Mouse (Mus musculus) CH12.LX (cell line): ENCODE measurements around the gene Rab10. TPM values are rescaled to one million over a fixed set of nuclear protein-coding genes. Genes with fewer than 3 reads are reported as not detected.

Source experiments
- DNase-seq: peaks from one replicate; pipeline ENCODE4 v3.0.0-alpha.2; 2013; ENCODE audit errors: extremely low read depth
- H3K27ac ChIP-seq: 2 replicates; pipeline ENCODE4 v1.5.1; 2012; ENCODE audit warnings: low read depth, mild to moderate bottlenecking, control low read depth, moderate library complexity; ENCODE audit not compliant: insufficient read depth
- H3K27me3 ChIP-seq: replicated peaks from 2 replicates; pipeline ENCODE3; 2012; ENCODE audit warnings: inconsistent platforms
- H3K36me3 ChIP-seq, 2 experiments: replicated peaks in 1 of 2; 2 replicates each; pipeline versions ENCODE3 to v1.6.1; 2012; ENCODE audit warnings: inconsistent platforms in 1 of 2, low read length in 1 of 2, mild to moderate bottlenecking in 1 of 2, mixed read lengths in 1 of 2, moderate library complexity in 1 of 2; ENCODE audit not compliant: control insufficient read depth in 1 of 2, insufficient read depth in 1 of 2
- H3K4me1 ChIP-seq, 2 experiments: 2 replicates each; pipeline ENCODE4 v1.6.1; 2012; ENCODE audit warnings: inconsistent platforms in 1 of 2, moderate library complexity in 1 of 2; ENCODE audit not compliant: insufficient read depth in 2 of 2, control insufficient read depth in 1 of 2
- H3K4me2 ChIP-seq: 2 replicates; pipeline ENCODE4 v1.6.1; 2012; ENCODE audit warnings: low read depth, mild to moderate bottlenecking, control low read depth; ENCODE audit not compliant: poor library complexity, insufficient read depth, severe bottlenecking
- H3K4me3 ChIP-seq, 3 experiments: fragments of 150-350 bp in 1 of 3; sonication (generic) in 1 of 3; replicated peaks in 1 of 3; 2 replicates each; pipeline versions ENCODE3 to v1.5.1; 2011 to 2012; ENCODE audit warnings: low read depth in 2 of 3, low read length in 2 of 3, mild to moderate bottlenecking in 2 of 3, moderate library complexity in 2 of 3, control low read depth in 1 of 3, improper control_type of control experiment in 1 of 3, inconsistent platforms in 1 of 3, mixed read lengths in 1 of 3; ENCODE audit not compliant: poor library complexity in 1 of 3
- H3K79me2 ChIP-seq: replicated peaks from 2 replicates; pipeline ENCODE4 v1.6.1; 2012; ENCODE audit warnings: mild to moderate bottlenecking, moderate library complexity; ENCODE audit not compliant: control insufficient read depth, poor library complexity, insufficient read depth, severe bottlenecking; ENCODE audit errors: extremely low read depth
- H3K9ac ChIP-seq: 2 replicates; pipeline ENCODE4 v1.6.1; 2012; ENCODE audit warnings: low read depth, mild to moderate bottlenecking, control low read depth, moderate library complexity; ENCODE audit not compliant: insufficient read depth
- H3K9me3 ChIP-seq: replicated peaks from 2 replicates; pipeline ENCODE3; 2012; ENCODE audit warnings: low read length, inconsistent platforms, mixed read lengths
- CHD1 ChIP-seq: IDR thresholded peaks from 2 replicates; pipeline ENCODE4 v1.6.1; 2012; ENCODE audit warnings: low read depth, low read length, improper control_type of control experiment, inconsistent platforms
- EP300 ChIP-seq: IDR thresholded peaks from 2 replicates; pipeline ENCODE4 v1.6.1; 2011; ENCODE audit warnings: low read length, improper control_type of control experiment
- GABPA ChIP-seq: IDR thresholded peaks from 2 replicates; pipeline ENCODE4 v1.6.1; 2012; ENCODE audit warnings: low read depth, low read length, improper control_type of control experiment, inconsistent platforms; ENCODE audit not compliant: insufficient replicate concordance
- HCFC1 ChIP-seq: IDR thresholded peaks from 2 replicates; pipeline ENCODE4 v1.6.1; 2012; ENCODE audit warnings: low read depth, mild to moderate bottlenecking, inconsistent platforms, low read length, improper control_type of control experiment
- JUND ChIP-seq: conservative IDR thresholded peaks from 2 replicates; pipeline ENCODE4 v1.6.1; 2011; ENCODE audit warnings: low read depth, low read length, improper control_type of control experiment
- MAFK ChIP-seq: IDR thresholded peaks from 2 replicates; pipeline ENCODE4 v1.6.1; 2011; ENCODE audit warnings: low read length, improper control_type of control experiment; ENCODE audit not compliant: insufficient replicate concordance
- MAX ChIP-seq: IDR thresholded peaks from 2 replicates; pipeline ENCODE4 v1.6.1; 2011; ENCODE audit warnings: low read length, improper control_type of control experiment
- MXI1 ChIP-seq: IDR thresholded peaks from 2 replicates; pipeline ENCODE4 v1.6.1; 2011; ENCODE audit warnings: mild to moderate bottlenecking, low read depth, low read length, improper control_type of control experiment
- MYC ChIP-seq: IDR thresholded peaks from 2 replicates; pipeline ENCODE4 v1.6.1; 2011; ENCODE audit warnings: low read depth, mild to moderate bottlenecking, improper control_type of control experiment, low read length
- NELFE ChIP-seq: IDR thresholded peaks from 2 replicates; pipeline ENCODE4 v1.6.1; 2011; ENCODE audit warnings: low read depth, low read length, improper control_type of control experiment
- PAX5 ChIP-seq: IDR thresholded peaks from 2 replicates; pipeline ENCODE4 v1.6.1; 2012; ENCODE audit warnings: low read length, inconsistent platforms, mixed read lengths
- POLR2A ChIP-seq: IDR thresholded peaks from 2 replicates; pipeline ENCODE4 v1.6.1; 2011; ENCODE audit warnings: low read depth, mild to moderate bottlenecking, improper control_type of control experiment, low read length
- RAD21 ChIP-seq: IDR thresholded peaks from 2 replicates; pipeline ENCODE4 v1.6.1; 2011; ENCODE audit warnings: low read depth, mild to moderate bottlenecking, low read length, improper control_type of control experiment, moderate library complexity
- SIN3A ChIP-seq: IDR thresholded peaks from 2 replicates; pipeline ENCODE4 v1.6.1; 2012; ENCODE audit warnings: low read length, improper control_type of control experiment, inconsistent platforms
- TBP ChIP-seq: conservative IDR thresholded peaks from 2 replicates; pipeline ENCODE4 v1.6.1; 2011; ENCODE audit warnings: low read depth, low read length, improper control_type of control experiment
- UBTF ChIP-seq: IDR thresholded peaks from 2 replicates; pipeline ENCODE4 v1.6.1; 2012; ENCODE audit warnings: low read depth, mild to moderate bottlenecking, inconsistent platforms, low read length, improper control_type of control experiment, moderate library complexity
- USF1 ChIP-seq: IDR thresholded peaks from 2 replicates; pipeline ENCODE4 v1.6.1; 2014; ENCODE audit warnings: low read depth, mild to moderate bottlenecking, inconsistent platforms, low read length, improper control_type of control experiment
- USF2 ChIP-seq: conservative IDR thresholded peaks from 2 replicates; pipeline ENCODE4 v1.6.1; 2011; ENCODE audit warnings: low read depth, low read length, improper control_type of control experiment
- ZMIZ1 ChIP-seq: IDR thresholded peaks from 2 replicates; pipeline ENCODE4 v1.6.1; 2012; ENCODE audit warnings: low read depth, mild to moderate bottlenecking, inconsistent platforms, low read length, improper control_type of control experiment
- ZNF384 ChIP-seq: IDR thresholded peaks from 2 replicates; pipeline ENCODE4 v1.6.1; 2012; ENCODE audit warnings: low read depth, low read length, improper control_type of control experiment, inconsistent platforms
- dilution Hi-C: fragments of 300-500 bp; cut with MboI; formaldehyde crosslinking; loops from 2 replicates; pipeline ENCODE4 v1.14.3; 2020; ENCODE audit warnings: low sequenced_read_pairs; ENCODE audit not compliant: extremely low pct_unique_long_range_greater_than_20kb, extremely low pct_ligation_motif_present
- in situ Hi-C: fragments of 300-500 bp; cut with MboI; formaldehyde crosslinking; loops from 3 replicates; pipeline ENCODE4 v1.14.3; 2019; ENCODE audit warnings: low sequenced_read_pairs, low pct_ligation_motif_present, low pct_unique_long_range_greater_than_20kb, mixed read lengths
- polyA plus RNA-seq: library from polyadenylated mRNA; unstranded; fragments of >175 nt; gene quantifications from 2 replicates; pipeline ENCODE4 v1.2.1, GENCODE M21; 2012; ENCODE audit warnings: low read depth; ENCODE audit not compliant: insufficient read length
- total RNA-seq, 2 experiments: library from RNA; depleted of rRNA; stranded (reverse); fragments of 300-350 nt in 1 of 2; fragments of >200 nt in 1 of 2; gene quantifications; 2 replicates each; pipeline ENCODE4 v1.2.3; 2012 to 2014

The Rab10 gene
- total and polyA plus RNA-seq, 3 experiments, result 60.1 to 111 (median 91.8) TPM

GRCm38 (mm10) chr12:3308541-3309241, 1.1 kb downstream of the Rab10 start:
- TF ChIP-seq MAX (no peak), MXI1 (0 out of 2 replicates have a peak, but pooled peaks have one; percentile 39), USF2 (no peak), ZMIZ1 (no peak), MYC (no peak), PAX5 (no peak), POLR2A (no peak), CHD1 (peak; percentile 9; the same call in 1 of the 2 replicates), SIN3A (peak; percentile 12; the same call in 1 of the 2 replicates), JUND (no peak), NELFE (no peak), MAFK (0 out of 2 replicates have a peak, but pooled peaks have one; percentile 5)
- Histone ChIP-seq H3K4me1 (peaks cover 0 to 31% of the 10 kb centered on the region in 2 experiments; a peak in 3 of 4 replicates), H3K9me3 (no peaks in the 10 kb centered on the region), H3K27me3 (no peaks in the 10 kb centered on the region), H3K4me3 (peak overlapping the region; percentile 79 to 85 (median 84)), H3K9ac (peak overlapping the region; percentile 71), H3K27ac (peak overlapping the region; percentile 87; the same call in 1 of the 2 replicates), H3K36me3 (peaks cover 0 to 12% of the 10 kb centered on the region in 2 experiments), H3K4me2 (peak overlapping the region; percentile 55; the same call in 1 of the 2 replicates), H3K79me2 (peaks cover 52% of the 10 kb centered on the region)
- in situ Hi-C loops (loop anchor here (5.0 kb wide), 1 partner anchor 71 kb away; no protein-coding TSS in a partner anchor), dilution Hi-C loops (no loop called here)
- DNase-seq, result no peak

GRCm38 (mm10) chr12:3307587-3307986, 2.2 kb downstream of the Rab10 start:
- H3K4me3 ChIP-seq, result peak overlapping the region; percentile 70 to 85 (median 84)
- dilution Hi-C loops, result no loop called here
- no peaks in the 10 kb centered on the region for H3K9me3 ChIP-seq
- DNase-seq, result no peak
- H3K9ac ChIP-seq, result peak overlapping the region; percentile 71
- TF ChIP-seq CHD1 (no peak), GABPA (no peak), RAD21 (no peak), USF1 (no peak), MYC (no peak), NELFE (no peak), ZNF384 (peak; percentile 52; the same call in 1 of the 2 replicates), MAX (no peak), HCFC1 (no peak), MXI1 (peak; percentile 58; the same call in 1 of the 2 replicates), ZMIZ1 (no peak), EP300 (0 out of 2 replicates have a peak, but pooled peaks have one; percentile 11), POLR2A (no peak), JUND (no peak), UBTF (no peak), SIN3A (peak; percentile 56; the same call in 1 of the 2 replicates), TBP (no peak)
- H3K36me3 ChIP-seq, result peaks cover 0 to 20% of the 10 kb centered on the region in 2 experiments
- peaks cover 63% of the 10 kb centered on the region for H3K79me2 ChIP-seq
- H3K4me2 ChIP-seq, result peak overlapping the region; percentile 82
- H3K27ac ChIP-seq, result no peak overlapping the region
- H3K27me3 ChIP-seq, result no peaks in the 10 kb centered on the region
- in situ Hi-C loops, result loop anchor here (5.0 kb wide), 1 partner anchor 70 kb away; no protein-coding TSS in a partner anchor
- peaks cover 0 to 39% of the 10 kb centered on the region in 2 experiments; a peak in 3 of 4 replicates for H3K4me1 ChIP-seq
